Mouse (Mus musculus) midbrain, embryonic 16.5 days (tissue): ENCODE measurements around the gene Dscaml1. TPM values are rescaled to one million over a fixed set of nuclear protein-coding genes. Genes with fewer than 3 reads are reported as not detected.

Experiments
- ATAC-seq: fragments of 200-750 bp; cut with Nextera tagmentation; 2 replicates; pipeline ENCODE4 v1.8.0; 2017; ENCODE audit warnings: moderate TSS enrichment
- H3K27ac ChIP-seq: fragments of 300-500 bp; sonication (generic); 2 replicates; pipeline ENCODE4 v1.5.1; 2014; ENCODE audit warnings: mild to moderate bottlenecking, low read length, mixed read lengths
- H3K27me3 ChIP-seq: fragments of 300-500 bp; sonication (generic); 2 replicates; pipeline ENCODE4 v1.6.1; 2014; ENCODE audit warnings: low read depth, low read length, mixed read lengths; ENCODE audit not compliant: control insufficient read depth, insufficient read depth
- H3K36me3 ChIP-seq: fragments of 300-500 bp; sonication (generic); 2 replicates; pipeline ENCODE4 v1.6.1; 2014; ENCODE audit warnings: mild to moderate bottlenecking, low read length, moderate library complexity, mixed read lengths; ENCODE audit not compliant: control insufficient read depth, insufficient read depth
- H3K4me1 ChIP-seq: fragments of 300-500 bp; sonication (generic); 2 replicates; pipeline ENCODE4 v1.6.1; 2014; ENCODE audit warnings: mild to moderate bottlenecking, low read length, mixed read lengths; ENCODE audit not compliant: control insufficient read depth, insufficient read depth
- H3K4me2 ChIP-seq: fragments of 300-500 bp; sonication (generic); 2 replicates; pipeline ENCODE4 v1.6.1; 2014; ENCODE audit warnings: mild to moderate bottlenecking, low read length, mixed read lengths
- H3K4me3 ChIP-seq: fragments of 300-500 bp; sonication (generic); 2 replicates; pipeline ENCODE4 v1.5.1; 2014; ENCODE audit warnings: low read depth, mild to moderate bottlenecking, low read length, moderate library complexity, mixed read lengths
- H3K9ac ChIP-seq: fragments of 300-500 bp; sonication (generic); 2 replicates; pipeline ENCODE4 v1.6.1; 2014; ENCODE audit warnings: low read depth, low read length, mixed read lengths
- H3K9me3 ChIP-seq: fragments of 300-500 bp; sonication (generic); replicated peaks from 2 replicates; pipeline ENCODE4 v1.6.1; 2014; ENCODE audit warnings: mild to moderate bottlenecking, low read length, mixed read lengths; ENCODE audit not compliant: control insufficient read depth, poor library complexity, severe bottlenecking
- WGBS: fragments of 180-500 bp; shearing (Covaris S2); extraction: QIAGEN DNeasy Blood & Tissue Kit; methylation state at CpG from one replicate; pipeline ENCODE4 v1.1.7; 2014; 5-methylcytosine and 5-hydroxymethylcytosine counted together
- polyA plus RNA-seq: library from polyadenylated mRNA; unstranded; fragments of >200 nt; fragmentation: Nextera tagmentation; extraction: Ambion mirVana; gene quantifications from 2 replicates; pipeline ENCODE4 v1.2.1, GENCODE M21; 2015

The Dscaml1 gene
- polyA plus RNA-seq, 1 experiment from 2014 or later: 20.6 TPM

- WGBS: 77% methylated on average over 7 of the region's 7 CpGs
- no peak for ATAC-seq
- Histone ChIP-seq H3K9me3 (no peaks in the 10 kb centered on the region), H3K4me1 (no peaks in the 10 kb centered on the region), H3K4me2 (no peak overlapping the region), H3K27ac (no peak overlapping the region), H3K9ac (no peak overlapping the region), H3K27me3 (no peaks in the 10 kb centered on the region), H3K4me3 (no peak overlapping the region), H3K36me3 (peaks cover 14% of the 10 kb centered on the region)
These were observed 35.1 kb upstream of the Dscaml1 start for GRCm38 (mm10) chr9:45391299-45391698.

DNA sequence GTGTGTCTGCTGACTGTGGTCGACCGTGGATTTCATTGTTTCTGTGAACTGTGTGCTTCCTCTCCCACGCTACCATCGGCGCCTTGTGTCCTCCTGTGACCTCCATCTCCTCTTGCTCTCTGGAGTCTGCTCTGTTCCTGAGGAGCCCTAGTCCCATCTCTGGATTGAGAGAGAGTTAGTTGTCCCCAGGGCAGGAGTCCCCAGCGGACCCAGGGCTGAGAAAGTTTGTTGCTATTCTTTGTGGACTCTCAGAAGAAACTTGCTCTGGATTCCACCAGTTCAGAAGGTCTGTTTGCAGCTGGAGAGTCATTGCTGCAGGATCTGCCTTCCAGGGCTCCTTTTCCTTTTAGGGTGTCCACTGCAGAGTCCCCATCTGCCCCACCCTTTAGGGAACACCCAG, 31.2 kb upstream of the Dscaml1 start:
- H3K27me3 ChIP-seq: no peaks in the 10 kb centered on the region
- no peak for ATAC-seq
- no peak overlapping the region for H3K4me3 ChIP-seq
- 97% methylated on average over 6 of the region's 6 CpGs for WGBS
- no peaks in the 10 kb centered on the region for H3K4me1 ChIP-seq
- H3K9ac ChIP-seq: no peak overlapping the region
- no peaks in the 10 kb centered on the region for H3K9me3 ChIP-seq
- peaks cover 14% of the 10 kb centered on the region for H3K36me3 ChIP-seq
- H3K27ac ChIP-seq: no peak overlapping the region
- no peak overlapping the region for H3K4me2 ChIP-seq

DNA sequence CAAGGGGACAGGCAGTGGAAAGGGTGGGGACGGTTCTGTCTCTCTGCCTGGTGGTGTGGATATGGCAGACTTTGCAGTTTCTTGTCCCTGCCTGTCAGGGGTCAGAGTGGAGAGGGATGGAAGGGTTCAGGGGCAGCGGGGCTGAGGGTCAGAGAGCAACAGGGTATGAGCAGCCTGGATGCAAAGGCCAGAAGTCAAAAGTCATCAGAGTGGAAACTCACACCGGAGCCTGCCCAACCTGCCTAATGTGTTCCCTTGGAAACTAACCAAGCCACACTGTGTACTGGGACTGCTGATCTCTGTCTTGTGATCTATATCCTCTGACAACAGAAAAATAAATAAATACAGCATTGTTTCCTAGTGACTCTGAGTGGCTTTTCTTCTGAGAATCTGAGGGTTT, 30.6 kb upstream of the Dscaml1 start:
- Histone ChIP-seq H3K36me3 (peaks cover 14% of the 10 kb centered on the region), H3K9me3 (no peaks in the 10 kb centered on the region), H3K4me3 (no peak overlapping the region), H3K27me3 (no peaks in the 10 kb centered on the region), H3K9ac (no peak overlapping the region), H3K27ac (no peak overlapping the region), H3K4me2 (no peak overlapping the region), H3K4me1 (no peaks in the 10 kb centered on the region)
- WGBS: 62% methylated on average over 3 of the region's 3 CpGs
- ATAC-seq: no peak

- H3K27ac ChIP-seq: no peak overlapping the region
- H3K4me2 ChIP-seq: no peak overlapping the region
- H3K9me3 ChIP-seq: no peaks in the 10 kb centered on the region
- H3K9ac ChIP-seq: no peak overlapping the region
- no peaks in the 10 kb centered on the region for H3K4me1 ChIP-seq
- peaks cover 9% of the 10 kb centered on the region; the same call in 1 of the 2 replicates for H3K36me3 ChIP-seq
- 52% methylated on average over 1 of the region's 1 CpGs for WGBS
- no peaks in the 10 kb centered on the region for H3K27me3 ChIP-seq
- H3K4me3 ChIP-seq: no peak overlapping the region
- no peak for ATAC-seq
These were observed 28.1 kb upstream of the Dscaml1 start for GRCm38 (mm10) chr9:45398336-45398735.

DNA sequence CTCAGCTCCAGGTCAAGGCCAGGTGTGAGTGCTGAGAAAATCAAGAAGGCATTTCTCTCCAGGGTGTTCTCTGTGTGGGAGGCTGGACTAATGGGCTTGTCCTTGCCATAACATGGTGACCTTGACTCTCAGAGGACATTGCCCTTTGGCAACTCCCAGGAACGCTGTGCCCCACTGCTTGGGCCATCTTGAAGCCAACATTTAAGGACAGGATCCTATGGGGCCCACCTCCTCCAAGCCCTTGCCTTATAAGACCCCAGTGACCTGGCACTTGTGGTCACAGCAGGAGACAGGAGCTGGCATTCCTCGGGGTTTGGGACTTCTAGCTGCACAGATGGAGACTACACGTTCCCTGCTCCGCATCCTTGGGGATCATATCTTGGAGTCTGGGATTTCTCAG, 27.0 kb upstream of the Dscaml1 start, which contains the start of gene Fxyd2:
TSS of gene Fxyd2 (plus strand) at position 236 of the 400 bp plus-strand sequence.
- no peaks in the 10 kb centered on the region for H3K9me3 ChIP-seq
- no peak within 1 kb of the TSS for H3K9ac ChIP-seq
- H3K4me3 ChIP-seq: no peak within 1 kb of the TSS
- H3K4me2 ChIP-seq: no peak within 1 kb of the TSS
- H3K4me1 ChIP-seq: no peaks in the 10 kb centered on the region
- WGBS: 80% methylated on average over 4 of the region's 4 CpGs
- H3K36me3 ChIP-seq: 0 out of 2 replicates have a peak, but pooled peaks cover 2% of the 10 kb centered on the region
- no peak within 1 kb of the TSS for H3K27ac ChIP-seq
- no peak for ATAC-seq
- H3K27me3 ChIP-seq: no peaks in the 10 kb centered on the region

DNA sequence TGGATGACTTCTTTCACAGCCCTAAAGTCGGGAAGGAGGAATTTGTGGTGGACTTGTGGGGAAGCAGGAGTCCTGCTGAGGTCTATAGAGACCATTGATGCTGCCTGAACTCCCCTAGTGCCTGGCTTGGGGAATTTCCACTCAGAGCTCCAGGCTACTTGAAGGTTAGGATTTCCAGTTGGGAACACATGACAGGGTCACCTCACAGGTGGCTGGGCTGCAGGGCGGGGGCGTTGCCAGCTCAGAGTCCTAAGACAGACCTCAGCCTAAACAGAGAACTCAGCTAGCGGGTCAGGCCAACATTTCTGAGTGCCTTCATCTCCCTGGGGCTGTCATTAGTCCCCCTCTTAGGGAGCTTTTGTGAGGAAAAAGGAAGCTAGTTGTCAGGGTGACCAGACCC, 24.6 kb upstream of the Dscaml1 start:
- ATAC-seq: no peak
- H3K4me2 ChIP-seq: no peak overlapping the region
- H3K4me1 ChIP-seq: no peaks in the 10 kb centered on the region
- H3K4me3 ChIP-seq: no peak overlapping the region
- H3K9ac ChIP-seq: no peak overlapping the region
- no peaks in the 10 kb centered on the region for H3K9me3 ChIP-seq
- H3K27me3 ChIP-seq: no peaks in the 10 kb centered on the region
- WGBS: 53% methylated on average over 4 of the region's 4 CpGs
- H3K27ac ChIP-seq: no peak overlapping the region
- H3K36me3 ChIP-seq: no peaks in the 10 kb centered on the region

DNA sequence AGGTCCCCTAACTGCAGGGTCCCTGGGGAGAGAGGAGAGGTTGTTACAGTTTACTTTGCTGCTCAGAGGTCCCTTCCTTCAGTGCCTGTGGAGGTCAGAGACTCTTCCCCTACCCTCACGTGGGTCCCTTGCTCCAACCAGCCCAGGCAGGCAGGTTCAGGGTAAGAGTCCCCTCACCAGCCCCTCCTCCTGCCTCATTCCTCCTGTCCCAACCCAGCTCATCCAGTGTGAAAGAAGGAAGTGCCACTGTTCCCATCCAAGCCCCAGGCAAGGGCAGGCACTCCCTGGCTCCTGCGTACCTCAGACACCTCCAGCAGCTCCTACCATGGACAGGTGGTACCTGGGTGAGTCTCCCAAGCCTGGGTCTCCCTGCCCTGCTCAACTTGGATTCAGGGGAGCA, 23.5 kb upstream of the Dscaml1 start:
- H3K4me1 ChIP-seq: peaks cover 2% of the 10 kb centered on the region; the same call in 1 of the 2 replicates
- no peak for ATAC-seq
- 0 out of 2 replicates have a peak overlapping the region, but pooled peaks have one; percentile 25 for H3K9ac ChIP-seq
- no peaks in the 10 kb centered on the region for H3K27me3 ChIP-seq
- no peaks in the 10 kb centered on the region for H3K36me3 ChIP-seq
- H3K9me3 ChIP-seq: no peaks in the 10 kb centered on the region
- H3K4me2 ChIP-seq: no peak overlapping the region
- 58% methylated on average over 2 of the region's 2 CpGs for WGBS
- no peak overlapping the region for H3K27ac ChIP-seq
- H3K4me3 ChIP-seq: no peak overlapping the region

DNA sequence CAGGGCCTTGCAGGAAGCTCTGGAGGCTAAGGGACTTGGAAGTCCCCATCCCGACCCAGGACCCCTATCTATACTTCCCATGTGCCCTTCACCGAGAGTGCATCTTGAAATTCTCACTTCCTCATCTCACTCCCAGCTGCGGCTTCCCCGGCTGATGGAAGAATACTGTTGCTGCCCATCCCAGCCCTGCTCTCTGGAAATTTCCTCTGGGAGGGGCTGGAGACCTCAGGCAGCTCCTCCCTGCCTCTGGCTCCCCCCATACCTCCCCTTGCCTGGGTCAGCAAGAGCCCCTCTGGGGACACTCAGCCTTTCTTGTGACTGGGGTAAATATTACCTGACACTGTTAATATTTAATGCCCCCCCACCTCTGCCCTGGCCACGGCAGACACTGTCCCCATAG, 20.7 kb upstream of the Dscaml1 start:
- H3K4me3 ChIP-seq: no peak overlapping the region
- no peaks in the 10 kb centered on the region for H3K36me3 ChIP-seq
- no peak overlapping the region for H3K9ac ChIP-seq
- H3K27me3 ChIP-seq: no peaks in the 10 kb centered on the region; the same call in 1 of the 2 replicates
- H3K9me3 ChIP-seq: no peaks in the 10 kb centered on the region
- ATAC-seq: no peak
- H3K27ac ChIP-seq: no peak overlapping the region
- peaks cover 4% of the 10 kb centered on the region; the same call in 1 of the 2 replicates for H3K4me1 ChIP-seq
- H3K4me2 ChIP-seq: no peak overlapping the region
- WGBS: 76% methylated on average over 5 of the region's 5 CpGs

GRCm38 (mm10) chr9:45406808-45407207, 19.6 kb upstream of the Dscaml1 start:
- no peaks in the 10 kb centered on the region; the same call in 1 of the 2 replicates for H3K27me3 ChIP-seq
- H3K9me3 ChIP-seq: no peaks in the 10 kb centered on the region
- WGBS: 69% methylated on average over 3 of the region's 3 CpGs
- H3K9ac ChIP-seq: no peak overlapping the region
- no peak overlapping the region for H3K27ac ChIP-seq
- no peak overlapping the region for H3K4me2 ChIP-seq
- H3K4me3 ChIP-seq: no peak overlapping the region
- no peaks in the 10 kb centered on the region for H3K36me3 ChIP-seq
- peaks cover 4% of the 10 kb centered on the region; the same call in 1 of the 2 replicates for H3K4me1 ChIP-seq
- no peak for ATAC-seq
